Mouse (Mus musculus): ENCODE results near the gene LTO1.

Gene LTO1

DNA sequence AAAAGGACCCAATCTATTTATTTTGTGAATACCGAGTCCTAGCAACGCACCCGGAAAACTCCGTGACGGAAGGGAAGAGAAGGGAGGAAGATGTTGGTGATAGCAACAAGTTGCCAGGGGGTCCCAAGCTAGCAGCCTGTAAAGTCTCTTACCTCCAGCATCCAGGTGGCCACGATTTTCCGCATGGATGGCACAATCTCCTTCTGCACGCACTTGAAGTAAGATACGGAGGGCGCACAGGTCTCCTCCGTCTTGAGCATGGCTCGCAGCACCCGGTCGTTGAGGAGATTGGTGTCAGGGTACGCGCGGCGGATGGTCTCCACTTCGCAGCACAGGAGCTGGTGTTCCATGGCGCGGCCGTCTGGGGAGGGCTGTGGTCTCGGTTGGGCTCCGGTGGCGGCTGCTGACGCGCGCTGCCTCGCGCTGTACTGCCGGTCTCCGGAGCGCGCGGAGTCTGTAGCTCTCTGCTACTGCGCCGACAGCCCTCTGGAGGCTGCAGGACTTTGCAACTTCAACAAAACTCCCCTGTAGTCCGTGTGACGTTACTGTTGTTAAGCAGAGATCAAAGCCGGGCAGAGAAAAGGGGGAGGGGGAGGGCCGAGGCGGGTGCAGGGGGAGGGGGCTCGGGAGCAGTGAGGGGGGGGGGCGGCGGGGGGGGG is 24.6 kb downstream of the LTO1 start, which contains the start of gene Ccnd1:
TSS of gene Ccnd1 (minus strand) at position 582 of the 659 bp plus-strand sequence.
- no peak for DNase-seq (ENCODE audit: low read depth in 1 of 2, low spot score in 2 of 2)

- no peak for DNase-seq (ENCODE audit: low read depth in 1 of 2, low spot score in 2 of 2)
Measured at GRCm38 (mm10) chr7:144940003-144940571, 25.2 kb downstream of the LTO1 start.

GRCm38 (mm10) chr7:144940585-144940984 is 25.7 kb downstream of the LTO1 start:
- no peak for DNase-seq (ENCODE audit: low read depth in 1 of 2, low spot score in 2 of 2)

GRCm38 (mm10) chr7:144941242-144941831 is 26.4 kb downstream of the LTO1 start:
- peak in 1 of 2 experiments; percentile 45 for DNase-seq (ENCODE audit: low read depth in 1 of 2, low spot score in 2 of 2)

- DNase-seq (ENCODE audit: low read depth in 1 of 2, low spot score in 2 of 2), result no peak
Measured at GRCm38 (mm10) chr7:144942071-144942743, 27.3 kb downstream of the LTO1 start.

DNA sequence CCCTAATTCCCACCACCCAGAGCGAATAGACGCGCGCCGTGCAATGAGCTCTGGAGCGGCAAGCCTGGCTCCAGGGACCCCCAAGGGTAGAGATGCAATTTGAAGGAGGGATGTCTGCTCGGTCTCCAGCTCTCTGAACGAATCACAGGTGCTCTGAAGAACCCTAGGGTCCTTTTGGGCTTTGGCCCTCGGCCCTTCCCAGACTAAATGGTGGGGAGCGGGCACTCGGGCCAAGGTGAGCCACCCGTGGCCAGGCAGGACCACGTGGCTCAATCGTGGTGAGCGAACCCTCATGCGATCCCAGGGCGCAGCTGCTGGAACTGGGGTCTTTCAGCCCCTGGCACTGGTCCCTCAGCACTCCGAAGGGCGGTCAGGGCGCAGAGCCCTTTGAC is 27.8 kb downstream of the LTO1 start:
- DNase-seq (ENCODE audit: low read depth in 1 of 2, low spot score in 2 of 2), result no peak

GRCm38 (mm10) chr7:144943254-144943653 is 28.4 kb downstream of the LTO1 start:
- no peak for DNase-seq (ENCODE audit: low read depth in 1 of 2, low spot score in 2 of 2)

- DNase-seq (ENCODE audit: low read depth in 1 of 2, low spot score in 2 of 2), result no peak
Measured at GRCm38 (mm10) chr7:144958509-144959395, 43.9 kb downstream of the LTO1 start.

DNA sequence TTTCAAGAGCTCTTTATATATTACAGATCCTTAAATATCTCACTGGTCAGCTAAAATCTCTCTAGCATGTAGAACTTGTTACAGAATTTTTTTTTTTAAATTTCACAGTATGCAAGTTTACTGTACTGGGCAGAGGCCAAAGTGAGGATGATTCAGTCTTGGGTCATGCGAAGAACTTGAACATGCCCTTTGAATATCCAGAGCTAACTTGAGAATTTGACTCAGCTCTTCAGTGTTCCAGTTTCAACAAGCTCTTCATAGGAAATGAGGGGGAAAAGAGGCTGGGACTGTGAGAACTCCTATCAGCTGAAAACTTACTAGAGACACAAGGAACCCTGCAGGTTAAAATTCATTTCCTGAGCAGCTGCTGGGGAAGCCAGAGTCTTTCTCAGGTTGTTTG is 49.0 kb downstream of the LTO1 start:
- DNase-seq (ENCODE audit: low read depth in 1 of 2, low spot score in 2 of 2), result no peak

DNA sequence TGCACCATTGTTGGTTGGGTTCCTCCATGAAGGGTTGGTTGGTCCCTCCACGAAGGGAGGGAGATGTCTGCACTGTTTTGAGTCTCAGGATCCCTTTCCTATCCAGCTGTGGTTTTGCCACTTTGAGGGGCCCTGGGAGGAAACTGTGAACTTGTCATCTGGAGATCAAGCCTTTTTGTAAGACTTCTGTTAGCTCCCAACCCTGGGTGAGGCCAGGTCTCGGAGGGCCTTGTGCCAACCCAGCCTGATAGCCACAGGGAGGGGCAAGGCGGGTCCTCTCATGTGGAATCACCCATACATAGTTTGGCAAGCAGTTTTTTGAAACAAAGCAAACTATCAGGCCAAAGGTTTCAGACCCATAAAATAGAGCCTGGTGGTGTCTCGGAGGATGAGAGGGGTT is 49.4 kb downstream of the LTO1 start:
- DNase-seq (ENCODE audit: low read depth in 1 of 2, low spot score in 2 of 2), result no peak

DNA sequence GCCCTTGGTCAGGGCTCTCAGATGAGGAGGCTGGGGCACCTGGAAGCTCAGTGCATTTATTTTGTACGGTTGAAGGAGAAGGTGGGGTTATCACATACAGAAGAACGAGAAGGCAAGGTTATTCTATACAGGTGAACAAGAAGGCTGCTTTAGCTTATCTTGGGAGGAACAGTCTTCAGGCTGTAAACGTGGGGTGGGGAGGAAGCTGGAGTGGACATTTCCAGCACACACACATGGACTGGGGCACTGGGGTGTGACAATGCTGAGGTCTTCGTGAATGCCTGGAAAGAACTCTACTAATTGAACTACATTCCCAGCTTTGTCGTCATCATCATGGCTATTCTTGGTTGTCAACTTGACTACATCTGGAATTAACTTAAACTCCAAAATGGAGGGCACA is 51.0 kb downstream of the LTO1 start:
- no peak for DNase-seq (ENCODE audit: low read depth in 1 of 2, low spot score in 2 of 2)

GRCm38 (mm10) chr7:144970997-144971768 is 56.3 kb downstream of the LTO1 start:
- no peak for DNase-seq (ENCODE audit: low read depth in 1 of 2, low spot score in 2 of 2)

- no peak for DNase-seq (ENCODE audit: low read depth in 1 of 2, low spot score in 2 of 2)
Measured at GRCm38 (mm10) chr7:144971769-144972168, 56.9 kb downstream of the LTO1 start.

DNA sequence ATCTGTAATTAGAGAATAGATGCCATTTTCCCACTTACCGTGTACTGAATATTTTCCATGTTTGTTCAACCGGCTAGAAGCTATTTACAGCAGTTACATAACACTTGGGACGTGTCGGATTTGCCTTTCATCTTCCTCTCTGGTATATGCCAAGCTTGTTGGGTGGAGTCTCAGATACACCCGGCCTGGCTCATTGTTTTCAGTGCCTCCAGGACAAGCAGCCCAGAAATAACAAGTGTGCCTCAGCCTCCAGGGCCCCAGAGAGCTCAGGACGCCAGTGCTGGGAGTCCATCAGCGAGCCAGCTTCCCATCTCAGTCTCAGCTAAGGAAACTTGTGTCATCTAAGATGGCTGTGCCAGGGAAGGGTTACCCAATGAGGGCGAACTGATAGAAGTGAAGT is 58.6 kb downstream of the LTO1 start:
- no peak for DNase-seq (ENCODE audit: low read depth in 1 of 2, low spot score in 2 of 2)

GRCm38 (mm10) chr7:144977121-144977520 is 62.2 kb downstream of the LTO1 start:
- no peak for DNase-seq (ENCODE audit: low read depth in 1 of 2, low spot score in 2 of 2)

- DNase-seq (ENCODE audit: low read depth in 1 of 2, low spot score in 2 of 2), result no peak
Measured at GRCm38 (mm10) chr7:144979814-144980213, 64.9 kb downstream of the LTO1 start.
